In the genomic region with DNA sequence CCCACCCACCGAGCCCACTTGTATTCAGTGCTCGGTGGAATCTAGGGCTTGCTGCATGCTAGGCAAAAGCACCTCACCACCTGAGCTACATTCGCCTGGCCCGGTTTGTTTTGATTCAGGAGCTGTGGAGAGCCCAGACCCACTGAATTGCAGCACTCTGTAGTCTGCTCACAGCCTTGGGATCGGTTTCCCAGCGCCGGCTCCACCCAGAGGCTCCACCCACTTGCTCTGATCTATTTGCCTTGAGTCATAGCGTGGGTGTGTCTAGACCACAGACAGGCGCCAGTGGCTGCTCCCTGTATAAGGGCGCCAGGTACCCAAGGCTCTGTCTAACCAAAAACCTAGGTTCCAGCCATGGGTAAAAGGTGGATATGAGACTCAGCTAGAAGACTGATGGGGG, we compare ENCODE assay signal across 8 mouse cellular contexts. TPM values are rescaled to one million over a fixed set of nuclear protein-coding genes. Genes with fewer than 3 reads are reported as not detected.
DNase-seq lines count a peak whose midpoint lies in the region; ATAC-seq and TF ChIP-seq lines count a peak whose summit lies in the region.

No protein-coding gene starts in this region.

- H3K27me3 ChIP-seq in intestine, embryonic 16.5 days (replicated peaks; ENCODE audit: control insufficient read depth, insufficient read depth, low read length): no peaks in the 10 kb centered on the region
- no peaks in the 10 kb centered on the region for H3K27me3 ChIP-seq in liver, embryonic 13.5 days
- H3K27me3 ChIP-seq in myocyte (ENCODE audit: control insufficient read depth, insufficient read depth, insufficient read length): no peaks in the 10 kb centered on the region

- H3K4me2 ChIP-seq in intestine, embryonic 16.5 days (ENCODE audit: low read depth, low read length): peak overlapping the region; percentile 33
- peak overlapping the region; percentile 46 for H3K4me2 ChIP-seq in liver, embryonic 13.5 days
- H3K4me2 ChIP-seq in myocyte (ENCODE audit: low read depth): peak overlapping the region; percentile 88

- H3K4me3 ChIP-seq in intestine, embryonic 16.5 days (ENCODE audit: low read length): no peak overlapping the region
- no peak overlapping the region for H3K4me3 ChIP-seq in liver, embryonic 13.5 days (replicated peaks)
- no peak overlapping the region for H3K4me3 ChIP-seq in myocyte

- peak; percentile 31 for TF ChIP-seq POLR2A in myocyte (IDR thresholded peaks at IDR 0.05; ENCODE audit: insufficient read length, low read depth)

- H3K36me3 ChIP-seq in intestine, embryonic 16.5 days (ENCODE audit: control insufficient read depth, insufficient read depth, low read length): no peaks in the 10 kb centered on the region
- no peaks in the 10 kb centered on the region for H3K36me3 ChIP-seq in liver, embryonic 13.5 days
- no peaks in the 10 kb centered on the region for H3K36me3 ChIP-seq in myocyte (ENCODE audit: control insufficient read depth, insufficient read depth)

- H3K79me2 ChIP-seq in myocyte (ENCODE audit: control insufficient read depth, insufficient read depth): no peaks in the 10 kb centered on the region

- peaks cover 8% of the 10 kb centered on the region for H3K4me1 ChIP-seq in intestine, embryonic 16.5 days (ENCODE audit: control insufficient read depth, insufficient read depth, low read length)
- H3K4me1 ChIP-seq in liver, embryonic 13.5 days (replicated peaks): peaks cover 14% of the 10 kb centered on the region

- no peak overlapping the region for H3K27ac ChIP-seq in intestine, embryonic 16.5 days (ENCODE audit: low read length)
- H3K27ac ChIP-seq in liver, embryonic 13.5 days: no peak overlapping the region

- no peak overlapping the region for H3ac ChIP-seq in myocyte (ENCODE audit: control insufficient read depth, insufficient read length)

- whole genome bisulfite sequencing in intestine, embryonic 16.5 days: 10% methylated on average over 10 of the region's 10 CpGs
- 8% methylated on average over 10 of the region's 10 CpGs for WGBS in liver, embryonic 13.5 days (ENCODE audit: insufficient replicate concordance)

- DNase-seq in CD4-positive helper T cell, adult 2 months (ENCODE audit: low read depth, low spot score): peak; percentile 91
- peak; percentile 81 for DNase-seq in T-cell, adult 2 months (ENCODE audit: low spot score)
- DNase-seq in embryo, embryonic 11.5 days (ENCODE audit: low read depth, low spot score): peak; percentile 39
- peak; percentile 96 for DNase-seq in heart, adult 11 months
- DNase-seq in liver, embryonic 13.5 days: peak; percentile 72
- DNase-seq in thymus, adult 18-20 months: peak; percentile 49 to 72

- H3K9ac ChIP-seq in intestine, embryonic 16.5 days (ENCODE audit: low read depth, low read length): 0 out of 2 replicates have a peak overlapping the region, but pooled peaks have one; percentile 29
- H3K9ac ChIP-seq in liver, embryonic 13.5 days: peak overlapping the region; percentile 28; the same call in 1 of the 2 replicates

- peak; percentile 96 for ATAC-seq in intestine, embryonic 16.5 days
- peak; percentile 94 for ATAC-seq in liver, embryonic 13.5 days (ENCODE audit: low read depth)

- no peaks in the 10 kb centered on the region for H3K9me3 ChIP-seq in intestine, embryonic 16.5 days (ENCODE audit: control insufficient read depth, low read length)
- H3K9me3 ChIP-seq in liver, embryonic 13.5 days (replicated peaks): 0 out of 2 replicates have a peak, but pooled peaks cover 2% of the 10 kb centered on the region

TF ChIP-seq in myocyte, 11 proteins besides CTCF, POLR2A, EP300 and RAD21:
- TF ChIP-seq CEBPB (IDR thresholded peaks at IDR 0.05; ENCODE audit: insufficient read depth, poor library complexity, severe bottlenecking) (no peak), E2F4 (IDR thresholded peaks at IDR 0.05; ENCODE audit: insufficient read depth) (no peak), USF1 (IDR thresholded peaks at IDR 0.05; ENCODE audit: low read depth) (no peak), REST (IDR thresholded peaks at IDR 0.05; ENCODE audit: insufficient read depth, insufficient read length) (no peak), TCF3 (IDR thresholded peaks at IDR 0.05; ENCODE audit: insufficient read length, low read depth) (no peak), TCF12 (IDR thresholded peaks at IDR 0.05; ENCODE audit: insufficient read depth, poor library complexity, severe bottlenecking) (no peak), MYOD1 (IDR thresholded peaks at IDR 0.05; ENCODE audit: control insufficient read depth in 1 of 3, insufficient read length in 2 of 3, low read depth in 2 of 3) (peak in 1 of 3 experiments; percentile 10), POLR2AphosphoS2 (IDR thresholded peaks at IDR 0.05; ENCODE audit: insufficient read length, low read depth) (peak; percentile 52), SRF (IDR thresholded peaks at IDR 0.05; ENCODE audit: control insufficient read depth, insufficient read length, low read depth) (no peak), MAX (IDR thresholded peaks at IDR 0.05; ENCODE audit: low read depth) (no peak), MYOG (IDR thresholded peaks at IDR 0.05; ENCODE audit: control insufficient read depth in 1 of 3, insufficient read depth in 1 of 3, insufficient read length in 2 of 3, low read depth in 2 of 3) (no peak)
TF ChIP-seq in myocyte: peak in this region for 2.

RNA-seq across cellular contexts. Expression of gene Gtf2i, which starts 36.1 kb away (rescaled TPM):
- polyA plus RNA-seq in intestine, embryonic 16.5 days (2015; fragmentation: Nextera tagmentation; extraction: Ambion mirVana): 86.7 and 91.5 TPM in 2 replicates
- polyA plus RNA-seq in liver, embryonic 13.5 days (2015; fragmentation: Nextera tagmentation; extraction: Ambion mirVana): 39.1 and 52.5 TPM in 2 replicates
- polyA plus RNA-seq in myocyte (2012; fragmentation: generic; extraction: Trizol): 79.7 TPM

Comparison
In these comparisons a context has a peak if more than half of its experiments do, and no peak if none do; other contexts are left out.
1. DNase-seq: peak in every context shown above with its lines; median percentile 96 in heart, adult 11 months; 91 in CD4-positive helper T cell, adult 2 months; 81 in T-cell, adult 2 months; 72 in liver, embryonic 13.5 days; 60 in thymus, adult 18-20 months; 39 in embryo, embryonic 11.5 days.
2. H3K4me2 ChIP-seq: peak in every context shown above with its lines; median percentile 88 in myocyte; 46 in liver, embryonic 13.5 days; 33 in intestine, embryonic 16.5 days.